Mouse (Mus musculus) kidney, adult 8-10 months (tissue): ENCODE data around the gene Noc2l.
A peak's percentile ranks its signal among the peaks of the same experiment; 100 is the strongest.

Experiments
- DNase-seq, 2 experiments: peaks; one replicate each; pipeline ENCODE4 v3.0.0; 2022

The Noc2l gene

GRCm38 (mm10) chr4:156217022-156217669 lies 18.7 kb upstream of the Noc2l start:
- no peak for DNase-seq

GRCm38 (mm10) chr4:156217838-156218237 lies 18.0 kb upstream of the Noc2l start:
- no peak for DNase-seq

- no peak for DNase-seq
Observed at GRCm38 (mm10) chr4:156219936-156220335, 15.9 kb upstream of the Noc2l start.

GRCm38 (mm10) chr4:156224276-156224675 lies 11.5 kb upstream of the Noc2l start:
- no peak for DNase-seq

- no peak for DNase-seq
Observed at GRCm38 (mm10) chr4:156227752-156228392, 7.9 kb upstream of the Noc2l start.

- DNase-seq = no peak
Observed at GRCm38 (mm10) chr4:156228393-156229024, 7.3 kb upstream of the Noc2l start.

- DNase-seq = no peak
Observed at GRCm38 (mm10) chr4:156234021-156234501, 1.7 kb upstream of the Noc2l start.

- DNase-seq = peak; percentile 51 to 62
Observed at GRCm38 (mm10) chr4:156234701-156235213, 1.1 kb upstream of the Noc2l start, which contains the start of gene Plekhn1. TSS of gene Plekhn1 (minus strand) at chr4:156234857.

- DNase-seq = no peak
Observed at GRCm38 (mm10) chr4:156235360-156235770, 445 bp upstream of the Noc2l start.

GRCm38 (mm10) chr4:156236651-156237447 lies 1.0 kb downstream of the Noc2l start:
- no peak for DNase-seq

GRCm38 (mm10) chr4:156249567-156249966 lies 13.8 kb downstream of the Noc2l start:
- no peak for DNase-seq

- no peak for DNase-seq
Observed at GRCm38 (mm10) chr4:156251081-156251480, 15.3 kb downstream of the Noc2l start.

- DNase-seq = no peak
Observed at GRCm38 (mm10) chr4:156252140-156252539, 16.3 kb downstream of the Noc2l start.

GRCm38 (mm10) chr4:156252619-156253018 lies 16.8 kb downstream of the Noc2l start:
- no peak for DNase-seq

- DNase-seq = no peak
Observed at GRCm38 (mm10) chr4:156253043-156253442, 17.2 kb downstream of the Noc2l start.

GRCm38 (mm10) chr4:156254361-156255077 lies 18.7 kb downstream of the Noc2l start:
- DNase-seq = no peak

GRCm38 (mm10) chr4:156255078-156255839 lies 19.4 kb downstream of the Noc2l start, which contains the start of gene Samd11:
TSS of gene Samd11 (minus strand) at chr4:156255657.
- no peak for DNase-seq
